Mouse (Mus musculus) liver, postnatal 0 days (tissue): ENCODE measurements around the gene Ing5.
"Not testable (repeated sequence)": the region's sequence is repeated elsewhere in the genome, so short reads cannot be mapped to it uniquely, and the experiment has no call there.

Experiments used
- CTCF ChIP-seq: sonication (generic); IDR thresholded peaks from 2 replicates; pipeline ENCODE4 v1.5.1; 2016; ENCODE audit warnings: antibody characterized with exemption, low read depth
- EP300 ChIP-seq: IDR thresholded peaks from 2 replicates; pipeline ENCODE4 v1.6.1; 2016; ENCODE audit warnings: antibody characterized with exemption, low read depth, mild to moderate bottlenecking

DNA sequence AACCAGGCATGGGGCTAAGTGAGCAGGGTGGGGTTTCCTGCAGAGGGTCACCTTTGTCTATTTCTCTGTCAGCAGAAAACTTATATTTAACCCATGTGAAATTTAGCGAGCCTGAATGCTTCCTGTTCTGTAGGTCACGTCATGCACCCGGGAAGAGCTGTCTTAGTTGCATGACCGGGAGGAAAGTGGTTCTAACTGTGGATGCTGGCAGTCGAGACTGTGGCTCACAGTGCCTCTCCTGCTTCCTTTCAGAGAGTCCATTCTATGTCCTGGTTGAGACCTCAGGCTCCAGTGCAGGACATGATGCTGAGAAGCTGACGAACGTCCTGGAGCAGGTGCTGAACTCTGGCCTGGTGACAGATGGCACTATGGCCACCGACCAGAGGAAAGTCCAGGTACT is 34.8 kb downstream of the Ing5 start:
- TF ChIP-seq CTCF, EP300: not testable (repeated sequence)
